Mouse (Mus musculus) midbrain, embryonic 10.5 days (tissue): ENCODE results near the gene Tln1. TPM values are rescaled to one million over a fixed set of nuclear protein-coding genes. Genes with fewer than 3 reads are reported as not detected.

Source experiments
- DNase-seq: peaks from one replicate; pipeline ENCODE4 v3.0.0-alpha.2; 2017; ENCODE audit warnings: low spot score
- H3K27ac ChIP-seq: fragments of 300-500 bp; sonication (generic); replicated peaks from 2 replicates; pipeline ENCODE4 v1.5.1; 2016; ENCODE audit warnings: mild to moderate bottlenecking
- H3K27me3 ChIP-seq: fragments of 300-500 bp; sonication (generic); 2 replicates; pipeline ENCODE4 v1.6.1; 2016; ENCODE audit warnings: low read depth, mild to moderate bottlenecking; ENCODE audit not compliant: poor library complexity, severe bottlenecking
- H3K36me3 ChIP-seq: fragments of 300-500 bp; sonication (generic); 2 replicates; pipeline ENCODE4 v1.6.1; 2016; ENCODE audit warnings: mild to moderate bottlenecking, moderate library complexity
- H3K4me1 ChIP-seq: fragments of 300-500 bp; sonication (generic); 2 replicates; pipeline ENCODE4 v1.6.1; 2016
- H3K4me3 ChIP-seq: fragments of 300-500 bp; sonication (generic); 2 replicates; pipeline ENCODE4 v1.5.1; 2016; ENCODE audit warnings: mild to moderate bottlenecking, moderate library complexity
- H3K9me3 ChIP-seq: fragments of 300-500 bp; sonication (generic); replicated peaks from 2 replicates; pipeline ENCODE4 v1.6.1; 2016; ENCODE audit warnings: mild to moderate bottlenecking
- WGBS: fragments of 180-500 bp; shearing (Covaris S2); methylation state at CpG from one replicate; pipeline ENCODE4 v1.1.7; 2016; 5-methylcytosine and 5-hydroxymethylcytosine counted together
- polyA plus RNA-seq: library from polyadenylated mRNA; unstranded; fragments of >200 nt; fragmentation: Nextera tagmentation; extraction: Ambion mirVana; gene quantifications from 2 replicates; pipeline ENCODE4 v1.2.1, GENCODE M21; 2016

Tln1 gene
- polyA plus RNA-seq, 1 experiment from 2014 or later, result 43.3 TPM

- H3K36me3 ChIP-seq, result peaks cover 68% of the 10 kb centered on the region
- H3K27me3 ChIP-seq, result no peaks in the 10 kb centered on the region
- peaks cover 35% of the 10 kb centered on the region for H3K4me1 ChIP-seq
- H3K27ac ChIP-seq, result no peak overlapping the region
- WGBS, result 95% methylated on average over 4 of the region's 4 CpGs
- no peak overlapping the region for H3K4me3 ChIP-seq
- no peaks in the 10 kb centered on the region for H3K9me3 ChIP-seq
- DNase-seq, result no peak
These were observed 11.1 kb upstream of the Tln1 start for GRCm38 (mm10) chr4:43573561-43573960.

DNA sequence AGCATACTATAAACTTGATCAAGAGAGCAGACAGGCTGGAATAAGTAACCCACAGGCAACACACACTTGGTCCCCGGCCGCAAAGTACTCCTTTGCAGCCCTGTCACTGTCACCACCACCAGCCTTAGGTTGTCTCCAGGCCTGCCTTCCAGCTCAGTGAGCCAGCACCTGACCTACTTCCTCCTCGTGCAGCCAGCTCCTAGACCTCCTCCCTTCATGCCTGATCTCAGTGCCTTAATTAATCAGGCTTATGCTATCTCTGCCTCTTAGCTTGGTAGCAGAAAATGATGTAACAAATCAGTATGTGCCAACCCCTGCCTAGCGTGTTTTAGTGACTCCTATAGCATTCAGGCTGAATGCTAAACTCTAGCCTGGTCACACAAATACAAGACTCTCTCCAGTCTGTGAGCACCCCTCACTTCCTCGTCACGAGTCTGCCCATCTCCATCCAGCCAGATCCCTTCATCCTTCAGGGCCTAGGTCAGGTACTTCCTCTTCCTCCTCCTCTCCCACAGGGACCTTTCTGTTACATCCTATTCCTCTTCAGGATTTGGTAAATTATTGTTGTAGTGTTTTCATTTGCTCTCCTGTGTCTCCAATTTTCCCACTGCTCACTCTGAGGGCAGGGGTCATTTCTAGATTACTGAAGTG is 9.0 kb upstream of the Tln1 start:
- Histone ChIP-seq H3K4me3 (no peak overlapping the region), H3K27ac (no peak overlapping the region), H3K9me3 (no peaks in the 10 kb centered on the region), H3K27me3 (no peaks in the 10 kb centered on the region), H3K4me1 (peaks cover 17% of the 10 kb centered on the region), H3K36me3 (peaks cover 88% of the 10 kb centered on the region)
- WGBS, result 89% methylated on average over 6 of the region's 6 CpGs
- no peak for DNase-seq

DNA sequence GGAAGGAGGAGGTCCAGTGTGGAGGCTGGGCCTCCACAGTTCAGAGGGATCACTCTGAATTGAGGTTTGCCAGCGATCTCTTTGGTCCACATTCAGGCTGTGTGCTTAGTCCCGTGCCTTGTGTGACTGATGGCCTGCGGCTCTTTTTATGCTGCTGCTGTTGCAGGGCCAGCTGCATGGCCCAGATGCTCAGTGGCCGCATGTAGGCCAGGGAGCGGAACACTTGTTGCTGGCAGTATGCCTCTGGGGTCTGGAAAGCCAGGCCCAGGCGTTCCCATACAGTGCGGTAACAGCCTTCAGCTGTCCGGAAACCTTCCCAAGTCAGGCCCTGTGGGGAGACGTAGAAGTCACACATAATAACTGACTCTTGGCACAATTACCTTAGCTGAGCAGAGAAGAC is 4.6 kb upstream of the Tln1 start:
- Histone ChIP-seq H3K27ac (no peak overlapping the region), H3K4me3 (no peak overlapping the region), H3K27me3 (no peaks in the 10 kb centered on the region), H3K36me3 (peaks cover 75% of the 10 kb centered on the region), H3K9me3 (no peaks in the 10 kb centered on the region), H3K4me1 (peaks cover 10% of the 10 kb centered on the region)
- no peak for DNase-seq
- WGBS, result 96% methylated on average over 9 of the region's 9 CpGs

DNA sequence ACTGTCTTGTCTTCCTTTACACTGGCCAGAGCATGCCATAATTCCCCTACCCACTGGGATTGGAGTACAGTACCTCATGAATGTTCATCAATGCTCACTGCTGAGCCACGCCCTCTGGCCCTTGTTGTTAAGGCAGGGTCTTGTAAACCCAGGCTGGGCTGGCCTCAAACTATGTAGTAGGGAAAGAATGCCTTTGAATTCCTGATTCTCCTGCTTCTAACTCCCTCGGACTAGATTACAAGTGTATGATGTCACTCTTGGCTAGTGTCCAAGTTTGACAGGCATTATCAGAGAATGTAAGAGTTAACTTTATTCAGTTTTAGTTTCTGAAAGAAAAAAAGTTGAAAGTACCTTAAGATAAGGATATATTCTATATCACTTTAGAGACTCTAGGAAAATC is 1.7 kb upstream of the Tln1 start:
- DNase-seq, result no peak
- Histone ChIP-seq H3K4me1 (peaks cover 34% of the 10 kb centered on the region), H3K9me3 (no peaks in the 10 kb centered on the region), H3K4me3 (0 out of 2 replicates have a peak overlapping the region, but pooled peaks have one; percentile 1), H3K36me3 (peaks cover 48% of the 10 kb centered on the region), H3K27ac (no peak overlapping the region), H3K27me3 (no peaks in the 10 kb centered on the region)
- 77% methylated on average over 2 of the region's 2 CpGs for WGBS

DNA sequence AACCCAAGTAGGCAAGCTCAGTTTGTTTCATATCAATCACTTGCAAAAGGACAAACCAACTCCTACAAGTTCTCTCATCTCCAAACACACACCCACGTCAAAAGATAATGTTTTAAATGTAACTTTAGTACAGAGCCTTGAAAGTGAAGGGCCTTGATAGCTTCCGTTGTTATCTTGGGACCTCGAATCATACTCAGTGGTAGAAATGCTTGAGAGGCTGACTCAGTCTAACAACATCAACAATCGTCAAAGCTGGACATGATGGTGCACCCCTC is 1.0 kb upstream of the Tln1 start:
- Histone ChIP-seq H3K36me3 (peaks cover 47% of the 10 kb centered on the region), H3K4me3 (peak overlapping the region; percentile 94), H3K27me3 (no peaks in the 10 kb centered on the region), H3K9me3 (no peaks in the 10 kb centered on the region), H3K27ac (no peak overlapping the region), H3K4me1 (peaks cover 41% of the 10 kb centered on the region)
- no peak for DNase-seq
- 87% methylated on average over 4 of the region's 4 CpGs for WGBS

- Histone ChIP-seq H3K9me3 (no peaks in the 10 kb centered on the region), H3K27ac (peak overlapping the region; percentile 96), H3K4me3 (peak overlapping the region; percentile 94), H3K4me1 (peaks cover 46% of the 10 kb centered on the region), H3K36me3 (peaks cover 41% of the 10 kb centered on the region), H3K27me3 (no peaks in the 10 kb centered on the region)
- no peak for DNase-seq
- WGBS, result 9% methylated on average over 22 of the region's 22 CpGs
These were observed 494 bp upstream of the Tln1 start for GRCm38 (mm10) chr4:43562769-43563600.

DNA sequence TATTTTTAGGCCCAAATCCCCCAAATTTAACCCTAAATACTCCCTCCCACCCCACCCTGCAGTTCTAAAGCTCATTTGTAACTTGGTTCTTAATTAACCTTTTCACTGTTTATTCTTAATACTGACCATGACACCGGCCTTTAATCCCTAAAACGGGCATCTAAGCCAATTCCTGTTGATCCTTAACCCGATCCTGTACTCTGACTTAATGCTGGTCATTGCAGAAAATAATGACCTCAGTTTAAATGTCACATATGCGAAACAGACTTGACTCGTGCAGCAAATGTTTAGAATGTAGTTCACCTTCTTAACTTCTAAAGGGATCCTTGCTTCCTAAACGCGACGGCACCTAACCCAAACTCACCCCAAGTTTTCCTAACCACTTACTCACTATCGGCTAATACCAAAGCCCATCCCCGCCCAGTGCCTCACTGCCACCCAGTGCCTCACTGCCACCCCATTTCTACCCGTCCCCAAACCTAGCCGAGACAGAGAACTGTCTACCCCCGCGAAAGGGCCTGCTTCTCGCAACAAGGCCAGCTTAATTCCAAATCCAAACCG is 975 bp downstream of the Tln1 start:
- no peaks in the 10 kb centered on the region for H3K9me3 ChIP-seq
- peaks cover 37% of the 10 kb centered on the region for H3K36me3 ChIP-seq
- 3% methylated on average over 16 of the region's 16 CpGs for WGBS
- H3K27me3 ChIP-seq, result no peaks in the 10 kb centered on the region
- H3K27ac ChIP-seq, result peak overlapping the region; percentile 96
- DNase-seq, result no peak
- H3K4me3 ChIP-seq, result peak overlapping the region; percentile 94
- peaks cover 57% of the 10 kb centered on the region for H3K4me1 ChIP-seq

- Histone ChIP-seq H3K4me1 (peaks cover 57% of the 10 kb centered on the region), H3K27me3 (no peaks in the 10 kb centered on the region), H3K9me3 (no peaks in the 10 kb centered on the region), H3K36me3 (peaks cover 37% of the 10 kb centered on the region), H3K27ac (peak overlapping the region; percentile 96), H3K4me3 (peak overlapping the region; percentile 94)
- DNase-seq, result no peak
- WGBS, result 53% methylated on average over 2 of the region's 2 CpGs
These were observed 1.5 kb downstream of the Tln1 start for GRCm38 (mm10) chr4:43560976-43561375.

DNA sequence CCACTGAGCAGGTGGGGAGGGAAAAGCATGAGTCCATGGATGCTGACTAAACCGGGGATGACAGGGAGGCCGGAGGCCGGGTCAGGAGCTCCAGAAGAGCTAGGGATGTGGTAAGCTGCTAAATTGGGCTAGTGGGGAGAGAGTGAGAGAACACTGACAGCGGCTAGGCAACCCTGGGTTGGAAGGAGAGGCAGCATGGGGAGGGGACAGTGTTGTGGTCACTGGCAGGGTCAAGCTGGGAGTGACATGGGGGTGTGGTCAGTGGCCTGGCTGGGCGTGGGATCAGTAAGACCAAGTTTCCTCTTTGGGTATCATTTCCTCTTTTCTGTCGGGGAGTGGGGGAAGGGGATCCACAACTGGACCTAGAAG is 2.3 kb downstream of the Tln1 start:
- 49% methylated on average over 6 of the region's 6 CpGs for WGBS
- Histone ChIP-seq H3K9me3 (no peaks in the 10 kb centered on the region), H3K27me3 (no peaks in the 10 kb centered on the region), H3K27ac (no peak overlapping the region), H3K4me1 (peaks cover 57% of the 10 kb centered on the region), H3K4me3 (peak overlapping the region; percentile 94), H3K36me3 (peaks cover 37% of the 10 kb centered on the region)
- DNase-seq, result no peak

GRCm38 (mm10) chr4:43559519-43560242 is 2.8 kb downstream of the Tln1 start:
- no peak overlapping the region for H3K27ac ChIP-seq
- peak overlapping the region; percentile 94 for H3K4me3 ChIP-seq
- H3K4me1 ChIP-seq, result peaks cover 57% of the 10 kb centered on the region
- no peaks in the 10 kb centered on the region for H3K9me3 ChIP-seq
- no peak for DNase-seq
- H3K27me3 ChIP-seq, result no peaks in the 10 kb centered on the region
- 86% methylated on average over 13 of the region's 13 CpGs for WGBS
- H3K36me3 ChIP-seq, result peaks cover 37% of the 10 kb centered on the region

DNA sequence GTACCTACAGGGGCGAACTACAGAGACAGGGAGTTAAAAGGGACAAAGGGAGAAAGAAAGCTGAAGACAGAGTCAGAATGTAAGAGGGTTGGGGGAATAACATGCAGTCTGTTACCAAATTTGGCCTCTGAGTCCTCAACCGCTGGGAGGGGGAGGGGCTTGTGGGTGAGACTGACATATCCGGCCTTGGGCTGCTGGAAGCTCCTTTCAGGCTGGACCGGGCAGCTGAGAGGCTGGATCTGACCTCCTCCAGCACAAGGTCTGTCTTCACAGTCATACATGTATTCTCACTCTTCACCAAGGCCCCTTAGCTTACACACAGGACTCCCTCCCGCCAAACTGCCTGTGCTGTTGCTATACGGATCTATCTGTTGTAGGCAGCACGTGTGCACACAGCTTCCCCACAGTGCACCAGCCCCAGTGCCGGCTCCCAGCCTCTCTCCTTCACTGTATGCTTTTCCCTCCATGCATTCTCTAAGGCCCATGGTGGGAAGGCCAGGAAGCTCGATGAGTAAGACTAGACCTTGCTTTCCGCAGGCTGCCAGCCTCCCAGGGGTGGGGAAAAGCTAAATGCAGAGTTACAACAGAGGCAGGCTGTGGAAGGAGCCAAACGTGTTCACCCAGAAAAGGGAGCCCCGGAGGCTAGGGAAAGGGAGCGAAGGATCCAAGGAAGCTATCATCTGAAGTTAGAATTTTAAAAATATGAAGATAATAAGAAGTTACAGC is 3.7 kb downstream of the Tln1 start:
- Histone ChIP-seq H3K36me3 (peaks cover 46% of the 10 kb centered on the region), H3K27me3 (no peaks in the 10 kb centered on the region), H3K9me3 (no peaks in the 10 kb centered on the region), H3K4me1 (peaks cover 57% of the 10 kb centered on the region), H3K27ac (peak overlapping the region; percentile 77), H3K4me3 (peak overlapping the region; percentile 32)
- 35% methylated on average over 13 of the region's 13 CpGs for WGBS
- DNase-seq, result peak; percentile 54

GRCm38 (mm10) chr4:43558028-43558630 is 4.4 kb downstream of the Tln1 start:
- peak; percentile 34 for DNase-seq
- Histone ChIP-seq H3K27me3 (no peaks in the 10 kb centered on the region), H3K4me3 (peak overlapping the region; percentile 32), H3K9me3 (no peaks in the 10 kb centered on the region), H3K4me1 (peaks cover 50% of the 10 kb centered on the region), H3K27ac (peak overlapping the region; percentile 77), H3K36me3 (peaks cover 53% of the 10 kb centered on the region)
- WGBS, result 58% methylated on average over 5 of the region's 5 CpGs
